Mouse (Mus musculus) forebrain, embryonic 12.5 days (tissue): ENCODE measurements around the gene Scgn. TPM values are rescaled to one million over a fixed set of nuclear protein-coding genes. Genes with fewer than 3 reads are reported as not detected.

ENCODE experiments used
- ATAC-seq: fragments of 200-750 bp; cut with Nextera tagmentation; 2 replicates; pipeline ENCODE4 v1.8.0; 2017; ENCODE audit warnings: moderate TSS enrichment; ENCODE audit not compliant: low FRiP score
- H3K27ac ChIP-seq: fragments of 300-500 bp; sonication (generic); 2 replicates; pipeline ENCODE4 v1.5.1; 2016; ENCODE audit warnings: mild to moderate bottlenecking
- H3K27me3 ChIP-seq: fragments of 300-500 bp; sonication (generic); 2 replicates; pipeline ENCODE4 v1.6.1; 2016; ENCODE audit warnings: mild to moderate bottlenecking
- H3K36me3 ChIP-seq: fragments of 300-500 bp; sonication (generic); replicated peaks from 2 replicates; pipeline ENCODE4 v1.6.1; 2016; ENCODE audit warnings: mild to moderate bottlenecking
- H3K4me1 ChIP-seq: fragments of 300-500 bp; sonication (generic); 2 replicates; pipeline ENCODE4 v1.6.1; 2016
- H3K4me2 ChIP-seq: fragments of 300-500 bp; sonication (generic); 2 replicates; pipeline ENCODE4 v1.6.1; 2016; ENCODE audit warnings: mild to moderate bottlenecking, moderate library complexity
- H3K4me3 ChIP-seq: fragments of 300-500 bp; sonication (generic); replicated peaks from 2 replicates; pipeline ENCODE4 v1.5.1; 2016; ENCODE audit warnings: mild to moderate bottlenecking
- H3K9ac ChIP-seq: fragments of 300-500 bp; sonication (generic); 2 replicates; pipeline ENCODE4 v1.6.1; 2016; ENCODE audit warnings: mild to moderate bottlenecking
- H3K9me3 ChIP-seq: fragments of 300-500 bp; sonication (generic); 2 replicates; pipeline ENCODE4 v1.6.1; 2016
- WGBS: fragments of 180-500 bp; shearing (Covaris S2); methylation state at CpG from one replicate; pipeline ENCODE4 v1.1.7; 2016; 5-methylcytosine and 5-hydroxymethylcytosine counted together
- polyA plus RNA-seq: library from polyadenylated mRNA; unstranded; fragments of >200 nt; fragmentation: Nextera tagmentation; extraction: Ambion mirVana; gene quantifications from 2 replicates; pipeline ENCODE4 v1.2.1, GENCODE M21; 2016

Gene Scgn
- polyA plus RNA-seq, result 1.5 and 1.9 TPM in 2 replicates

DNA sequence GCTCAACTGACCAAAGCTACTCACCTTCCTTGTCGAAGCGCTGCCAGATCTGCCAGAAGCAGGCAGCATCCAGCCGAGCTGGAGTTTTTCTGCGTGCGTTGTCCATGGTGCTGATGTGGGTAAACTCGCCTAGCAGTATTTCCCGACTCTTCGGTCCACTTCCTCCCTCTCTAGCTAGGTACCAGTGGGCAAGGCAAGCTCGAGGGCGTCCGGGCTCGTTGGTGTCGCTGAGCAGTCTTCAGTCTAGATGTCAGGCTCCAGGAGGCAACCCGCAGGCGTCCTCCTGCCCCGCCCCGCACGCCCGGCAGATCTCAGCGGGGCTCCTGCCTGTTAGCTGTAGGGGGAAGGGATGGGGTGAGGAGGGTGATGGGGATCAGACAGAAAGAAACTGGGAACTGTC, at the start of gene Scgn:
TSS of gene Scgn (minus strand) at position 287 of the 400 bp plus-strand sequence.
- Histone ChIP-seq H3K9me3 (no peaks in the 10 kb centered on the region), H3K27me3 (peaks cover 38% of the 10 kb centered on the region), H3K27ac (no peak within 1 kb of the TSS), H3K4me3 (peak within 1 kb of the TSS; percentile 27), H3K9ac (no peak within 1 kb of the TSS), H3K4me2 (peak within 1 kb of the TSS; percentile 52), H3K4me1 (peaks cover 11% of the 10 kb centered on the region), H3K36me3 (no peaks in the 10 kb centered on the region)
- ATAC-seq, result 0 out of 2 replicates have a peak, but pooled peaks have one; percentile 20
- WGBS, result under 1% methylated on average over 20 of the region's 20 CpGs

DNA sequence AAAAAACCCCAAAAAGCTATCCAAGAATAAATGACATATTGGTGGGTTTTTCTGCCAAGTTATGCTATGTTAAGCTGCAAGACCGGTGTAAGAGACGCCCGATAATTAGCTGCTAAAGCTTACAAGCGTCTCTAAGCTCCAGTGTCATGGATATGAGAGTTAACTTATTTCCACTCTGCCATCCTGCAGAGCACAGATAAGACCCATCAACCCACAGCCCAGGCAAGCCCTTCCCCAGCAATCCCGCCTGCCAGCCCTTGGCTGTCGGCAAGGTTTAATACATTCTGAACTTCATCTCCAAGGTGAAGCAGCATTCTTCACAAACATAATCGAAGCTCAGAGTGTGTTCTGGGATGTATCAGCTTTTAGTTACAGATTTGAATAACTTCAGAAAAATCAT, 49.2 kb upstream of the Scgn start:
- no peak overlapping the region for H3K9ac ChIP-seq
- H3K4me2 ChIP-seq, result no peak overlapping the region
- H3K27me3 ChIP-seq, result no peaks in the 10 kb centered on the region
- H3K4me1 ChIP-seq, result peaks cover 5% of the 10 kb centered on the region; the same call in 1 of the 2 replicates
- no peak overlapping the region for H3K27ac ChIP-seq
- H3K4me3 ChIP-seq, result no peak overlapping the region
- no peak for ATAC-seq
- 85% methylated on average over 7 of the region's 7 CpGs for WGBS
- no peaks in the 10 kb centered on the region for H3K9me3 ChIP-seq
- no peaks in the 10 kb centered on the region; the same call in 1 of the 2 replicates for H3K36me3 ChIP-seq

DNA sequence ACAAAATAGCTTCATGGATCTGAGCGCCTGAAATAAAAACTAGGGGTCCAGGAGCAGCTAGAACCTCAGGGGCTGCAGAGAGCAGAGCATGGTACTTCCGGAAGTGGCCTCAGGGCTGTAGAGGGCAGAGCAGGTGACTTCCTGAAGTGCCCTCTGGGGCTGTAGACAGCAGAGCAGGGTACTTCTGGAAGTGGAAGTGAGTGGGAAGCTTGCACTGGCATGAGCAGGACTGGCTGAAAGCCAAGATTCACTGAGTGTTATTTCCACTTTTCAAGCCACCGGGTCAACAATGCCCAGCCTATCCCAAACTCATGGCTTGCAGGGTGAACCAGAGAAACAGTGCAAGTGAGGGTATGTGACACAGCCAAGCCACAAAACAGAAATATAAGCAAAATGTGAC, 46.5 kb upstream of the Scgn start:
- Histone ChIP-seq H3K27ac (no peak overlapping the region), H3K4me3 (no peak overlapping the region), H3K36me3 (no peaks in the 10 kb centered on the region; the same call in 1 of the 2 replicates), H3K9me3 (no peaks in the 10 kb centered on the region), H3K27me3 (no peaks in the 10 kb centered on the region), H3K9ac (no peak overlapping the region), H3K4me1 (no peaks in the 10 kb centered on the region), H3K4me2 (no peak overlapping the region)
- 95% methylated on average over 3 of the region's 3 CpGs for WGBS
- ATAC-seq, result no peak

DNA sequence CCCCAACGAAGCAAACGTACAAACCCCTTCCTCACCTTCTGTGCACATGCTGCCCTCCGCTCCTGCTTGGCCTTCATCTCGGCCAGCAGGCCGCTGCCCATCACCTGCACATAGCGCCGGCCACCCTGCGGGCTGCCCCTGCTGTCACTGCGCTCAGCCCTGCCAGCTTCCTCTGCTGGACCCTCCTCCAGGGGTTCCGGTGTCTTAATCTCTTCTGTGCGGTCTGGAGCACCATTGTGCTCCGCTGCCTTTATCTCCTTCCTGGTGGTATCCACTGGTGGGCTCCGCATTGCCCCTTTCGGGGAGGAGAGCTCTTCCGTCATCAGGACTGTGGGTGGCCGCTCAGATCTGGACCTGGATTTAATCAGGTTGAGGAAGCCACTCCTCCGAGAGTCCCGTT, 45.1 kb upstream of the Scgn start:
- Histone ChIP-seq H3K27ac (no peak overlapping the region), H3K4me3 (no peak overlapping the region), H3K27me3 (no peaks in the 10 kb centered on the region), H3K9ac (no peak overlapping the region), H3K4me1 (no peaks in the 10 kb centered on the region), H3K36me3 (no peaks in the 10 kb centered on the region; the same call in 1 of the 2 replicates), H3K4me2 (no peak overlapping the region), H3K9me3 (no peaks in the 10 kb centered on the region)
- ATAC-seq, result no peak
- WGBS, result 76% methylated on average over 18 of the region's 18 CpGs

DNA sequence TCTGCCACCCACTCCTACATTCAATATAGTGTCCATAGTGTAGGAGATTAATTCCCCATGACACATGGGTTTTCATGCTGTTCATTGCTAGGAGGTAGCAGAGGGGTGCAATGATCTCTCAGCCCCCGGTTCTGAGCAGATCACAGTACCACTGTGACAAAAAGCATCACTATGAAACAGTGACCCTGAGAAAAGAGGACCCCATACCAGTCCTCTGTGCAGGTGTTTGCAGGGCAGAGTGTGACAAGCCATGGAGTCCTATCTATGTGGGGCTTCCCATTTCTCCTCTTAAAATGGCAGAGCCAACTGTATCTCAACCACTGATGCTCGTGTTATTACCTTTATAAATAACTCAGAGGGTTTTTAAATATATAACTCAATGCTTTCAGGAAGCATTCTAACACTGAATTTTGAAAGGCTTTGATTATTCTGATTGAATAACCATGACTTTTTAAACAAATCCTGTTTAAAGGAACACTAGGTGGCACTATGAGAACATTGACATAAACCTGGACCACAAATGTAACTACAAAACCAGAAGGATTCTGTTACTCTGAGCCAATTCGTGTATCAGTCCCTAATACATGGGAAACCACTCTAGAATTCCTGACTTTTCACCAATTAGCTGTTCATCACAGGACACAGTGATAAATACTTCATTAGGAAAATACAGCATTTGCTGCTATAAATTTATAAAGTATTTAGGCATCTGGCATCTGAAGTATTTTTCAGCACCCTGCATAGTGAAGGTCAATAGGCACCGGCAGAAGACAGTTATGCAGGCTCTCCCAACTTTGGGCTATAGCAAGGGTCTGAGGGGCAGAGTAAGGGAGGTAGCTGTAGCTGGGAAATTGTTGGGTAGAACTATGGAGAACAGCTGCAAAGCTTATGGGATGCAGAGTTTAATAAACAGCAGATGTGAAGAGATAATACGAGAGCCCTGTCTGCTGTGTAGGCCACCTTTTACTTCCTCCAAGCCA, 36.5 kb upstream of the Scgn start:
- Histone ChIP-seq H3K27ac (no peak overlapping the region), H3K9me3 (no peaks in the 10 kb centered on the region), H3K27me3 (no peaks in the 10 kb centered on the region), H3K4me1 (no peaks in the 10 kb centered on the region), H3K9ac (no peak overlapping the region), H3K4me3 (no peak overlapping the region), H3K36me3 (no peaks in the 10 kb centered on the region), H3K4me2 (no peak overlapping the region)
- peak; percentile 36; the same call in 1 of the 2 replicates for ATAC-seq
- 75% methylated on average over 5 of the region's 5 CpGs for WGBS

DNA sequence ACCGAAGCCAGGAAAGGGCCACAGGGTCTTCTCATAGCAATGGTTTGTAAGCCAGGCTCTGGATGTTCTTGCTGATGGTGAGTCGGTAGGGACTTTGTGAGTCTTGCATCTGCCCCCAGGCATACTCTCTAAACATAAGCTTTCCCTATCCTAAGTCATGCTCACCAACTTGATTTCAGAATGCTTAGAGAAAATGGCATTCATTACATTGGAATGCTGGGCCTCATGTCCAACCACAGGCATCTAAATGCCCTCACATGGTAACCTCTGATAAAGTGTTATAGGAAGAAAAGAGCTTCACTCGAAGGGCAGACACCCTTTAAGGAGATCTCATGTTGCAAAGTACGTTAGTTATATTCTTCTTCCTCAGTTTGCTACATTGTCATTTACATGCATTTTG, 27.5 kb upstream of the Scgn start:
- no peak for ATAC-seq
- Histone ChIP-seq H3K4me1 (no peaks in the 10 kb centered on the region), H3K4me2 (no peak overlapping the region), H3K36me3 (no peaks in the 10 kb centered on the region), H3K4me3 (no peak overlapping the region), H3K9ac (no peak overlapping the region), H3K27me3 (no peaks in the 10 kb centered on the region), H3K27ac (no peak overlapping the region), H3K9me3 (no peaks in the 10 kb centered on the region)
- WGBS, result 91% methylated on average over 4 of the region's 4 CpGs

DNA sequence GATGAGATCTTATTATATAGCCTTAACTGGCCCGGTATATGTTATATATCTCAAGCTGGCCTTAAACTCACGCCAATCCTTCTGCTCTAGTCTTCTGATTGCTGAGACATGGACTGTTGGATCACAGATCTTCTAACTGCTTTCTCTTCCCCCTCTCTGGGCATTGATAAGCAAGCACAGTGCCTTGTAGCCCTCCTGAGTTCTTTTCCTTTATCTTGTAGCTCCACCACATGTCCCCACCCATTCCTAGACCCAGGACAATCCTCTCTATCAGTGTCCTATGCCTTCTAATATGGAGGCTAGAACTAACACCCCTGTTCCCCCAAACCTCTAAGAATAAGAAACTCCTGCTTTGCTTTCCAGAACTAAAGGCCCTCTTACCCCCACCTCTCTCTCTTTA, 14.5 kb upstream of the Scgn start:
- H3K4me1 ChIP-seq, result no peaks in the 10 kb centered on the region
- H3K27me3 ChIP-seq, result no peaks in the 10 kb centered on the region
- no peak for ATAC-seq
- no peak overlapping the region for H3K4me2 ChIP-seq
- H3K4me3 ChIP-seq, result no peak overlapping the region
- H3K9ac ChIP-seq, result no peak overlapping the region
- no peak overlapping the region for H3K27ac ChIP-seq
- no peaks in the 10 kb centered on the region for H3K36me3 ChIP-seq
- WGBS, result 82% methylated on average over 2 of the region's 2 CpGs
- no peaks in the 10 kb centered on the region for H3K9me3 ChIP-seq

DNA sequence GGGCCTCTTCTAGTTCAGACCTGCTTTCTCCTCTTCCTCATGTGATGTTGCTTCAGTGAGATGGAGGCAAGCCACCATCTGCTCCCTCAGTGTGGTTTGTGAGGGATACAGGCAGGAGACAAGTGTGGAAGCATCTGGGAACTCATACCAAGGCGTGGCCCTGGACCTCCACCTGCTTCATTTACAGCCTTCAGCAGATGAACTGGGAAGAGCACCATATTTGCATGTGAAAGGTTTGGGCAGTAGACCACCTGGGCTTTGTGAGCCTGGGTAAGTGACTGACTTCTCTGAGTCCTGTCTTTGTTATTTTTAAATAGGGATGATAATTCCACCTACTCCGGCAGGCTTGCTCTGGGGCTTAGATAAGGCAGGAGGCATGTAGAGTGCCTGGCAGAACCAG, 10.8 kb upstream of the Scgn start:
- ATAC-seq, result no peak
- Histone ChIP-seq H3K4me2 (no peak overlapping the region), H3K27ac (no peak overlapping the region), H3K27me3 (no peaks in the 10 kb centered on the region), H3K36me3 (no peaks in the 10 kb centered on the region), H3K4me3 (no peak overlapping the region), H3K4me1 (no peaks in the 10 kb centered on the region), H3K9me3 (no peaks in the 10 kb centered on the region), H3K9ac (no peak overlapping the region)
- 58% methylated on average over 2 of the region's 2 CpGs for WGBS

DNA sequence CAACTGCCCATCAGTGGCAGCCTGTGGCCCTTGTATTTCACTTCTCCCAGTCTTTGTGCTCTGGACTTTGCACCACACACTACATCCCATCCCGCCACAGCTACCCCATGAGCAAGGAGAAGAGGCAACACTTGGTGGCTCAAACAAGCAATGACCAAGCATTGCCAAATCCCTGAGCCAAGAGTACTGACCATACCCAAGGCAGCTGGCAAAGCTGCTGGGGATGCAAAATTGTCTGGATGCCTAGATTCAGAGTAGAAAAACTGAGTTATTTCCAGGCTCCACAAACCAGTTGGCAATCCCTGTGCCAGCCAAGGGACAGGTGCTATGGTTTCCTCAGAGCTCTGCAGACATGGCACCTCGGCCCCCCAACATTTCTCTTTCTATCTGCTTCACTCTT, 10.1 kb upstream of the Scgn start:
- no peak overlapping the region for H3K4me3 ChIP-seq
- no peak overlapping the region for H3K9ac ChIP-seq
- no peak overlapping the region for H3K27ac ChIP-seq
- no peaks in the 10 kb centered on the region for H3K36me3 ChIP-seq
- no peak overlapping the region for H3K4me2 ChIP-seq
- no peak for ATAC-seq
- no peaks in the 10 kb centered on the region; the same call in 1 of the 2 replicates for H3K27me3 ChIP-seq
- no peaks in the 10 kb centered on the region for H3K4me1 ChIP-seq
- WGBS, result 82% methylated on average over 2 of the region's 2 CpGs
- no peaks in the 10 kb centered on the region for H3K9me3 ChIP-seq

DNA sequence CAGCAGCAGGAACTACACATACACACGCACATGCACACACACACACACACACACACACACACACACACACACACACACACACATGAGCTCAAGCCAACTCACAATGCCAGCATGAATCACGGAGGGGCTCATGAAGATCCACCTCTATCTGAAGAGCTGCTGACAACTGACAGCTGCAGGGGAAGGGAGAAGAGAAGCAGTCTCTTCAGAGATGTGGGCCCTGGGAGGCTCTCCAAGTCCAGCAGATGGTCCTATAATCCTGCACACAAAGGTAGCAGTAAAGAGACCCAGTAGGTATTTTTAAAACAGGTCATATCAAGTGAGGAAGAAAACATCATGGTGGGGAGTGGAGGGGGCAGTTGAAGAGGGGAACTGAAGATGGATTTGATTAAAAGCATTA, 7.8 kb upstream of the Scgn start:
- H3K9ac ChIP-seq, result no peak overlapping the region
- no peak overlapping the region for H3K4me2 ChIP-seq
- peaks cover 4% of the 10 kb centered on the region; the same call in 1 of the 2 replicates for H3K4me1 ChIP-seq
- no peak for ATAC-seq
- H3K9me3 ChIP-seq, result no peaks in the 10 kb centered on the region
- H3K27me3 ChIP-seq, result peaks cover 2% of the 10 kb centered on the region; the same call in 1 of the 2 replicates
- no peak overlapping the region for H3K4me3 ChIP-seq
- no peak overlapping the region for H3K27ac ChIP-seq
- H3K36me3 ChIP-seq, result no peaks in the 10 kb centered on the region
- 75% methylated on average over 2 of the region's 2 CpGs for WGBS

DNA sequence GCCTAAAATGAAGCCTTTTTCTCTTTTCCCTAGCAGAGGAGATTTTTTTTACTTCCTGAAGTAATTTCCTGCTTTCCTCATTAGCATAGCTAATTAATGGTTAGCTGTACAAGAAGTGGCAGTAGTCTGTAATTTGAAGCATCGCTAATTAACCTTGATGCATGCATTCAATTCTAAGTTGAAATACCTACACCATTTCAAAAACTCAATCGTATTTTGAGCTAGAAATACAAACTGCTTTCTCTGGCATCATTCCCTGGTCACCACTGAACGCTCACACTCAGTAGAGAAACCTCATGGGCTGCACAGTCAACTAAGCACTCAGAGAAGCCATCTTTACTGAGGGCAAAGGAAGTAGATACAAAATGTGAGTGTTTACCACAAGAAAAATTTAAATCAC, 3.7 kb upstream of the Scgn start:
- Histone ChIP-seq H3K27me3 (peaks cover 33% of the 10 kb centered on the region), H3K4me3 (no peak overlapping the region), H3K9ac (no peak overlapping the region), H3K4me2 (no peak overlapping the region), H3K27ac (no peak overlapping the region), H3K9me3 (no peaks in the 10 kb centered on the region), H3K36me3 (no peaks in the 10 kb centered on the region), H3K4me1 (peaks cover 11% of the 10 kb centered on the region)
- no peak for ATAC-seq
- WGBS, result 46% methylated on average over 3 of the region's 3 CpGs

DNA sequence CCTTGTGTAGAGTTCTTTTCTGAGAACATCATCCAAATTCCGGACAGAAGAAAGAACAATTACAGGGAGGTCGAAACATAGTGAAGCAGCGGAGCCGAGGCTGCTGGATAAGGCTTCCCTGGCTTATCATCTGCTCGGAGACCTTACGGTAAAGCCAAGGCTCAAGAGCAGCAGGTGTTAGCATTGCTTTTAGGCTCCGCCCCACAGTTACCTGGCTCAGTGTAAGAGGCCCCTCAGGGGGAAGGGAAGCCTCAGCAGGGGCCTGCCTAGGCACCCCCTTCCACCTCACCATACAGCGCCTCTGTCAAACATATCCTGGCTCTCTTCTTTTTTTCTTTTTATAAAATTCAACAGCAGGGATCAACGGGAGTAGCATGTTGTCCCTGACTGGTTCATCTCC, 3.0 kb upstream of the Scgn start:
- H3K36me3 ChIP-seq, result no peaks in the 10 kb centered on the region
- WGBS, result 15% methylated on average over 9 of the region's 9 CpGs

DNA sequence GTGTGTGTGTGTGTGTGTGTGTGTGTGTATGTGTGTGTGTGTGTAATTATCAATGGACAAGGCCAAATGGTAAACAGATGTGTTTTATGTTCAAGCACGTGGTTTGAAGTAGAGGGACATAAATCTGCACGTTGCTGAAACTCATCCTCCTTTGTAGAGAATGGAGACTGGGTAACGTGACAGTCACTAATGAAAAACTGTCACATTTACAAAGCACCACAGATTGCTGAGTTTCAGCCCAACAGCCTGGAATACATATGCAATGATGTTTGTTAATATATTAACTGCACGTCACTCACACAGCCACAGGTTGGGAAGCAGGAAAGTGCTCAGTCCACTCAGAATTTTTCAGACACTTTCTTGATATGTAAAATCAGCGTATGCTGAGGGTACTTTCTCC, 563 bp downstream of the Scgn start:
- Histone ChIP-seq H3K4me3 (no peak overlapping the region), H3K36me3 (no peaks in the 10 kb centered on the region), H3K4me1 (peaks cover 11% of the 10 kb centered on the region), H3K9me3 (no peaks in the 10 kb centered on the region), H3K27ac (no peak overlapping the region), H3K9ac (no peak overlapping the region), H3K4me2 (peak overlapping the region; percentile 52), H3K27me3 (peaks cover 37% of the 10 kb centered on the region)
- ATAC-seq, result no peak
- WGBS, result 41% methylated on average over 5 of the region's 5 CpGs

More for the DNA sequence above, 3.0 kb upstream of the Scgn start:
- no peak for ATAC-seq
- Histone ChIP-seq H3K4me2 (no peak overlapping the region), H3K4me1 (peaks cover 11% of the 10 kb centered on the region), H3K4me3 (no peak overlapping the region), H3K27me3 (peaks cover 36% of the 10 kb centered on the region), H3K27ac (no peak overlapping the region), H3K9ac (no peak overlapping the region), H3K9me3 (no peaks in the 10 kb centered on the region)
